Mouse (Mus musculus) olfactory bulb, adult 2 months (tissue): ENCODE data around the gene Hoxa13.

ENCODE experiments used
- CTCF ChIP-seq: fragments of 200-500 bp; IDR thresholded peaks from 2 replicates; pipeline ENCODE4 v1.5.1; 2012; ENCODE audit warnings: low read depth, mild to moderate bottlenecking, low read length, moderate library complexity; ENCODE audit not compliant: insufficient read depth
- POLR2A ChIP-seq: fragments of 200-500 bp; IDR thresholded peaks from 2 replicates; pipeline ENCODE4 v1.6.1; 2012; ENCODE audit warnings: mild to moderate bottlenecking, low read depth, low read length, moderate library complexity; ENCODE audit not compliant: insufficient read depth

GRCm38 (mm10) chr6:52238155-52238545 is 22.5 kb downstream of the Hoxa13 start:
- TF ChIP-seq CTCF (no peak), POLR2A (no peak)
